Mouse (Mus musculus) midbrain, embryonic 10.5 days (tissue): ENCODE results near the gene Acer3. TPM values are rescaled to one million over a fixed set of nuclear protein-coding genes. Genes with fewer than 3 reads are reported as not detected.

Experiments used
- DNase-seq: peaks from one replicate; pipeline ENCODE4 v3.0.0-alpha.2; 2017; ENCODE audit warnings: low spot score
- H3K27ac ChIP-seq: fragments of 300-500 bp; sonication (generic); replicated peaks from 2 replicates; pipeline ENCODE4 v1.5.1; 2016; ENCODE audit warnings: mild to moderate bottlenecking
- H3K27me3 ChIP-seq: fragments of 300-500 bp; sonication (generic); 2 replicates; pipeline ENCODE4 v1.6.1; 2016; ENCODE audit warnings: low read depth, mild to moderate bottlenecking; ENCODE audit not compliant: poor library complexity, severe bottlenecking
- H3K36me3 ChIP-seq: fragments of 300-500 bp; sonication (generic); 2 replicates; pipeline ENCODE4 v1.6.1; 2016; ENCODE audit warnings: mild to moderate bottlenecking, moderate library complexity
- H3K4me1 ChIP-seq: fragments of 300-500 bp; sonication (generic); 2 replicates; pipeline ENCODE4 v1.6.1; 2016
- H3K4me3 ChIP-seq: fragments of 300-500 bp; sonication (generic); 2 replicates; pipeline ENCODE4 v1.5.1; 2016; ENCODE audit warnings: mild to moderate bottlenecking, moderate library complexity
- H3K9me3 ChIP-seq: fragments of 300-500 bp; sonication (generic); replicated peaks from 2 replicates; pipeline ENCODE4 v1.6.1; 2016; ENCODE audit warnings: mild to moderate bottlenecking
- WGBS: fragments of 180-500 bp; shearing (Covaris S2); methylation state at CpG from one replicate; pipeline ENCODE4 v1.1.7; 2016; 5-methylcytosine and 5-hydroxymethylcytosine counted together
- polyA plus RNA-seq: library from polyadenylated mRNA; unstranded; fragments of >200 nt; fragmentation: Nextera tagmentation; extraction: Ambion mirVana; gene quantifications from 2 replicates; pipeline ENCODE4 v1.2.1, GENCODE M21; 2016

The Acer3 gene
- polyA plus RNA-seq, 1 experiment from 2014 or later = 19.4 TPM

- peaks cover 5% of the 10 kb centered on the region for H3K27me3 ChIP-seq
- DNase-seq = no peak
- H3K4me1 ChIP-seq = peaks cover 16% of the 10 kb centered on the region
- H3K36me3 ChIP-seq = no peaks in the 10 kb centered on the region
- H3K9me3 ChIP-seq = no peaks in the 10 kb centered on the region
- H3K4me3 ChIP-seq = no peak overlapping the region
- 55% methylated on average over 6 of the region's 6 CpGs for WGBS
- peak overlapping the region; percentile 63 for H3K27ac ChIP-seq
Observed at GRCm38 (mm10) chr7:98171141-98172073, 149.6 kb downstream of the Acer3 start.

GRCm38 (mm10) chr7:98164999-98165528, 155.9 kb downstream of the Acer3 start:
- H3K27ac ChIP-seq = peak overlapping the region; percentile 64
- 78% methylated on average over 10 of the region's 10 CpGs for WGBS

GRCm38 (mm10) chr7:98164382-98164998, 156.5 kb downstream of the Acer3 start:
- Histone ChIP-seq H3K4me1 (peaks cover 28% of the 10 kb centered on the region), H3K9me3 (no peaks in the 10 kb centered on the region), H3K27ac (0 out of 2 replicates have a peak overlapping the region, but pooled peaks have one; percentile 64), H3K4me3 (no peak overlapping the region), H3K36me3 (no peaks in the 10 kb centered on the region), H3K27me3 (no peaks in the 10 kb centered on the region)
- DNase-seq = no peak
- WGBS = 85% methylated on average over 9 of the region's 9 CpGs

More at GRCm38 (mm10) chr7:98164999-98165528, 155.9 kb downstream of the Acer3 start:
- H3K4me3 ChIP-seq = no peak overlapping the region
- no peaks in the 10 kb centered on the region for H3K27me3 ChIP-seq
- H3K4me1 ChIP-seq = peaks cover 27% of the 10 kb centered on the region
- H3K36me3 ChIP-seq = no peaks in the 10 kb centered on the region
- no peak for DNase-seq
- H3K9me3 ChIP-seq = no peaks in the 10 kb centered on the region

DNA sequence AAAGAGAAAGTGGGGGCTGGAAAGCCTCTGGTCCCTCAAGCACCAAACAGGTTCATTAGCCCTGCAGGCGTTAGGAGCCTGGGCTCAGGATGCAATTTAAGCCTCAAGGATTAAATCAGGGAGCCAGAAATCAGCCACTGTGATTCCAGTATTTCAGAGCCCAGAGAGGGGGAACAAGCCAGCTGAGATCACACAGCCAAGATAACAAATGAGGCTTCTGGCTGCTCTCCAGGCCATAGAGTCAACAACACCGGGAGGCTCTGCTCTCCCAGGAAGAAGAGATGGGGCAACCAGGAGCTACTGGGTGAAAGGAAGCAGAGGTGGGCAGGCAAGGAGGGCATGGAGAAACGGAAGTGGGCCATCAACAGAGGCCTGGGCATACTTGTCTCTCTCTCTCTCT, 157.3 kb downstream of the Acer3 start:
- no peak overlapping the region for H3K27ac ChIP-seq
- no peak for DNase-seq
- no peaks in the 10 kb centered on the region for H3K27me3 ChIP-seq
- 48% methylated on average over 3 of the region's 3 CpGs for WGBS
- peaks cover 35% of the 10 kb centered on the region for H3K4me1 ChIP-seq
- H3K9me3 ChIP-seq = no peaks in the 10 kb centered on the region
- H3K36me3 ChIP-seq = no peaks in the 10 kb centered on the region
- no peak overlapping the region for H3K4me3 ChIP-seq

DNA sequence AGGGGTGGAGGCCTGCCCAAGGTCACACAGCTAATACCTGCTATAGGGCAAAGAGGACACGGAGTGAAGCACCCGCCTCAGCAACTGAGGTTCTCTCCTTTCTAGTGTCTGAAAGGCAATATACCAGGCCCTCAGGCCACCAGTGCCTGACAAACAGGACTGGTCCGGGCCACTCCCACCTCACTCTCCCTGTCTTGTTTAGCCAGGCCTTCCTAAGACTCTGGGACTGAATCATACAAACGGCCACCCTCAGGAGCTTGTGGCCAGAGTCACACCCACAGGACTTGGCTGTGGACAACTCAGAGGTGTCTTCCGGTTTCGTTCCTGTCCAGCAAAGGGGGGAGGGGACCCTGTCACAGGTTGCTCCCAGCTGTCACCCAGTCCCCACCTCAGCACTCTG, 158.8 kb downstream of the Acer3 start:
- Histone ChIP-seq H3K4me3 (no peak overlapping the region), H3K36me3 (no peaks in the 10 kb centered on the region), H3K27ac (no peak overlapping the region), H3K27me3 (no peaks in the 10 kb centered on the region), H3K9me3 (no peaks in the 10 kb centered on the region), H3K4me1 (peaks cover 39% of the 10 kb centered on the region)
- 80% methylated on average over 6 of the region's 6 CpGs for WGBS
- no peak for DNase-seq

- Histone ChIP-seq H3K27ac (no peak overlapping the region), H3K4me1 (peaks cover 49% of the 10 kb centered on the region)
Observed at GRCm38 (mm10) chr7:98160041-98160740, 160.8 kb downstream of the Acer3 start.

GRCm38 (mm10) chr7:98158481-98158880, 162.5 kb downstream of the Acer3 start:
- Histone ChIP-seq H3K36me3 (no peaks in the 10 kb centered on the region), H3K4me1 (peaks cover 42% of the 10 kb centered on the region), H3K4me3 (no peak overlapping the region), H3K27me3 (no peaks in the 10 kb centered on the region), H3K9me3 (no peaks in the 10 kb centered on the region), H3K27ac (no peak overlapping the region; the same call in 1 of the 2 replicates)
- WGBS = 60% methylated on average over 8 of the region's 8 CpGs
- no peak for DNase-seq

More at GRCm38 (mm10) chr7:98160041-98160740, 160.8 kb downstream of the Acer3 start:
- H3K4me3 ChIP-seq = no peak overlapping the region
- no peaks in the 10 kb centered on the region for H3K36me3 ChIP-seq
- no peaks in the 10 kb centered on the region for H3K9me3 ChIP-seq
- WGBS = 73% methylated on average over 8 of the region's 8 CpGs
- DNase-seq = no peak
- no peaks in the 10 kb centered on the region for H3K27me3 ChIP-seq

DNA sequence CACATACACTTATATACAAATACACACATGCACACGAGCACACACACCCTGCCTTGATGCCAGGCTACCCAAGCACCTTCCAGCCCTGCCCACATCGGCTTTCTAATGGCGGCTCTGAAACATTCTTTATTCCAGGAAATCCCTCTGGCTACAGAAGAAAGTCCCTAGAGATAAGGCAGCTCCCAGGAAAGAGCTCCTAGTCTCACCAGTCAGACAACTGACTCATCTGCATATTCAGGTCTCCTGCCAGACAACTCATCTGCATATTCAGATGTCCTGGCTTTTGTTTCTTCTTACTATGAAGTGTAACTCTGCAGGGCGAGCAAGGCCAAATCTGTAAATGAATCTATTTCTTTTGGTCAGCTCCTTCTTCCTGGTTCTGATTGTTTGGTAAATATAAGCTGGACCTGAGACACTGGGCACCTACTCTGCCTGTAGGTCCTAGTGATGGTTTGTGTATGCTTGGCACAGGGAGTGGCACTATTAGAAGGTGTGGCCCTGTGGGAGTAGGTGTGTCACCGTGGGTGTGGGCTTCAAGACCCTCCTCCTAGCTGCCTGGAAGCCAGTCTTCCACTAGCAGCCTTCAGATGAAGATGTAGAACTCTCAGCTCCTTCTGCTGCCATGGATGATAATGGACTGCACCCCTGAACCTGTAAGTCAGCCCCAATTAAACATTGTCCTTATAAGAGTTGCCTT, 163.2 kb downstream of the Acer3 start:
- Histone ChIP-seq H3K27ac (no peak overlapping the region), H3K4me1 (peaks cover 42% of the 10 kb centered on the region), H3K4me3 (no peak overlapping the region), H3K9me3 (no peaks in the 10 kb centered on the region), H3K36me3 (no peaks in the 10 kb centered on the region), H3K27me3 (no peaks in the 10 kb centered on the region)
- no peak for DNase-seq
- 63% methylated on average over 5 of the region's 5 CpGs for WGBS

Other genes starting within 250 kb of the Acer3 start
- 17.7 and 19.2 TPM in 2 replicates for gene Myo7a, start 201.7 kb downstream of the Acer3 start, polyA plus RNA-seq
- 0.10 TPM in 2 replicates for gene Omp, start 175.7 kb downstream of the Acer3 start, polyA plus RNA-seq
- 6.4 and 7.0 TPM in 2 replicates for gene Capn5, start 142.9 kb downstream of the Acer3 start, polyA plus RNA-seq
- gene B3gnt6, start 121.7 kb downstream of the Acer3 start, polyA plus RNA-seq = 0.06 TPM in 1 of 2 replicates, not detected in the other
- gene Tsku, start 40.1 kb upstream of the Acer3 start, polyA plus RNA-seq = 7.7 and 10.0 TPM in 2 replicates
- gene Gucy2d, start 119.2 kb upstream of the Acer3 start, polyA plus RNA-seq = not detected in 2 replicates
- 5.2 and 5.7 TPM in 2 replicates for gene Lrrc32, start 168.1 kb upstream of the Acer3 start, polyA plus RNA-seq